Mouse (Mus musculus): ENCODE measurements at regions not wholly inside any gene's neighbourhood (a gene's known extent, or its start where the extent isn't known, plus 50 kb on each side); places are given as distances from the start of the nearest gene placed in this dataset.
A peak's percentile ranks its signal among the peaks of the same experiment; 100 is the strongest.

GRCm38 (mm10) chr1:163650577-163651180, 74.4 kb downstream of the Mettl11b start:
- no peak for DNase-seq (ENCODE audit: low read depth, low spot score)

- no peak for DNase-seq (ENCODE audit: low read depth, low spot score)
Observed at GRCm38 (mm10) chr1:163642091-163642490, 82.9 kb downstream of the Mettl11b start.

GRCm38 (mm10) chr1:163640527-163641228, 84.4 kb downstream of the Mettl11b start:
- DNase-seq (ENCODE audit: low read depth, low spot score) = no peak

DNA sequence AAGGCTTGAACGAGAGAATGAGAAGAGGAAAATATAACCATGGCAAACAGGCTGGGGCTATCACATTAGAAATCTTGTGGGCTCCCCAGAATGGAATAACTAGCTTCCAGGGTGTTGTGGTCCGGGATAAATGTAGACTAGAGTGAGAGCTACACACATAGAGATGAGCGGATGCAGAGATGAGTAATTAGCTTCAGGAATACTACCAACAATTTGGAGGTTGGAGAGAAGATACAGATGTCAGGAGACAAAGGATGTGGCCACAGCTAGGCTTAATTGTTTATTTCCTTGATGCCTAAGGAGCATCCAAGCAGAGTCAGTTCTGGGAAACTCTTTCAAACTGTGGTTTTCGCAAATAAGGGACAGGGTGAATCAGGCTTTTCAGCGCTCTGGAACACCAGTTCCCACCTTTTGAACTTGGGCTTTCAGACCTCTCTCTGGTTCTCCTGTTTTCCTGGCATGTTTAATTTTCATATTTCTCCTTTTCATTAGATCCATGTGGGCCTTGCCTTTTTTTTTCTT, 94.7 kb downstream of the Mettl11b start:
- no peak for DNase-seq (ENCODE audit: low read depth, low spot score)

DNA sequence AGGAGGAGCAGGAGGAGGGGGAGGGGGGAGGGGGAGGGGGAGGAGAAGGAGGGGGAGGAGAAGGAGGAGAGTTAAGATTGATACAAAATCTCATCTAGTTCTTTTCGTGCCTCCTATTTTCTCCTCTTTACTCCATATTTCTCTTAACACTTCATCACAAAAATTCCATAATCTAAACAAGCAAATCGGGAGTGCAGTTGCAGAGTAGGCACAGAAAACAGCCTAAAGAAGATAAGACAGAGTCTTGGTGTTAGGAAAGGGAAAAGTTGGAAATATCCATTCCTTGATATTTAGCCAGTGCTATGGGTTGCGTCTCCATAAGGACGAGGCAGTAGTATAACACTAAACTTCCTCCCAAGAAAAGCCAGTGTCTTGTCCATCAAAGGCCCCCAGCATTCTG, 100.1 kb downstream of the Mettl11b start:
- DNase-seq (ENCODE audit: low read depth, low spot score) = no peak

DNA sequence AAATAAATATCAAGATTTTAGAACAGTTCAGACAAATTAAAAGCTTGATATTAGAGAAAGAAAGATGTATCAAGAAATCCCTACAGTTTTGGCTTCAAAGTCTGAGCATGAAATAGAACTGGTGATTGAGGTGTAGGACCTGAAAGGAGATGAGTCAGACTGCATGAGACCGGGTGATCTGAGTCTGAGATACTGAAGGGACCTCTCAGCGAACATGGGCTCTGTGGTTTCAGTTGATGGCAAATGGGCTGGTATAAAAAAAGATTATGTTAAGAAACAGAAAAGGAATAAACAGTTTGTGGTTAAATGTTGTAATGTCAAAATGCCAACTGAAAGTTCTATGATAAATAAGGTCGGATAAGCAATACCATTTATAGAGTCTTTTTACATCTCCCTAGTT, 103.7 kb downstream of the Mettl11b start:
- no peak for DNase-seq (ENCODE audit: low read depth, low spot score)

GRCm38 (mm10) chr1:163619831-163620230, 105.2 kb downstream of the Mettl11b start:
- peak; percentile 35 for DNase-seq (ENCODE audit: low read depth, low spot score)

DNA sequence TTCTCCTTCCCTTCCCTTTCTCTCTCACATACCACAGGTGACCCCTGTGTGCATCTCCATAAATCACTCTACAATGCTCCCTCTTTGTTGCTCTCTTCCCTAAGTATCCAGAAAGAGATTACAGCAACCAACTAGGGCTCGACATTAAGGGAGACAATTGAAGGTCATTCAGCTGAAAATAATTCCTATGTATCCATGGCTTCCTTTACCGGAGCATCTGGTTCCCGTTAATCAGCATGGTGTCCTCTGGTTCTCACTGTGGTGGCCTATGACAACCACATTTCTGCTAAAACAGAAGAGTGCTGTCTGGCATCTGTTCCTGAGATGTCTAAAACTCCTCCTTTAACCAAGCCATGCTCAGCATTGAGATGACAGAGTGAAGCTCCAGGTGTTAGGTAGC, 106.9 kb downstream of the Mettl11b start:
- peak; percentile 62 for DNase-seq (ENCODE audit: low read depth, low spot score)

- no peak for DNase-seq (ENCODE audit: low read depth, low spot score)
Observed at GRCm38 (mm10) chr1:163616596-163616995, 108.4 kb downstream of the Mettl11b start.

- DNase-seq (ENCODE audit: low read depth, low spot score) = no peak
Observed at GRCm38 (mm10) chr1:163608429-163608828, 116.6 kb downstream of the Mettl11b start.

DNA sequence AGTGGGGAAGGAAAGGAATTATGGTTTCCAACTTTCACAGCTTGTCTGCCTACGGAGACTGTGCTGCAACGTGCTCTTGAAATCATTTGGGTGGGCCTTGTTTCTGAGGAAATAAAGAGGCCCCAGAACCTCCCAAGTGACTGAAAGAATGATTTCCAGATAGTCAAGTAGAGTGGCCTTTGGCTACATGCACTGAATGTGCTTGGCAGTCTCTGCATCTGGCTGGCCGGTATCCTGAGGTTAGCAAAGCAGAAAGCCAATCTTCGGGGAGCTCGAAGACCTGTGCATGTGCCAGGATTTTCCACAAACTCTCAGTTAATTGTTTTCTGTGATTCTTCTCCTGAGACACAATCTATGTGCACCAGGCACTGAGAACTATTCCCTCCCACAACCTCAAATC, 117.3 kb downstream of the Mettl11b start:
- no peak for DNase-seq (ENCODE audit: low read depth, low spot score)

DNA sequence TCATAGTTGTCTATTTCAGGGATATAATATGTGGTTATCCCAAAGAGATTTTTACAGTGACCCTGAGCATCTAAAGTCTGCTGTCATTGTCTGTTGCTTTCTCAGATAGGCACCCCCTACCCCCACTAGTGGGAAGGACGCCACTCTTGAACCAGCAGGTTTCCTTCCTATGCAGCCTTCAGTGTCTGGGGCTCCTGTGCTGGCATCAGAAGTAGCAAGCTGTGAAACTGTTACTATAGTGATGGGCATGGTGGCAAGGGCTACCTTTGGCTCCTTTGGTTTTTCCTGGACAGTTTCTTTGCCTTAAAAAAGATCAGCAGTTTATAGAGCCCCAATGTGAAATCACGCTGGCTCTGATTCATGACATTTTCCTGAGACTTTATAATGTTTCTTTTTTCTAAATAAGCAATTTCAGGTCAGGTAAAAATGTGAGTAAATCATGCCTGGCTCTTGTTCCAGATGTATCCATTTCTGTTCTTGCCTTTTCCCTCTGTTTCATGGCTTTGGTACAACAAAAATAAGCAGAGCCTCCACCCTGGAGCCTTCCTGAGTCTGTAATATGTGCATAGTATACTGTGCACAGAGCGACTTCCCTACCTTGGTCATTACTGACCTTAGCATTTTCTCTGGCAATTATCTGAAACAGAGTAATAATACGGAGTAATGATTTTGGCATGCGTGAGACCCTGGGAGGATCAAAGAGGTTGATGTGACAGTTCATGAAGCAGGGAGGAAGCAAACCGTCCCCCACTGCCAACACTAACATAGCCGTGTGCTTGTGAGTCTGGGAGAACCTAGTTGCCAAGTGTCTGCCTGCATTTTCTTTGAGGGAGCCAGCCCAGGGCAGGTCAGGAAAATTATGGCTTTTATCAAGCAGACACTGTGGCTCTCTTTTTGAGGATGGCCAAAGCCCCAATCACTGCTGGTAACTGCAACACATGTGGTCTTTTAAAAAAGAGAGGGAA, 124.8 kb downstream of the Mettl11b start:
- DNase-seq (ENCODE audit: low read depth, low spot score) = no peak

GRCm38 (mm10) chr1:163576411-163576810, 148.6 kb downstream of the Mettl11b start:
- DNase-seq (ENCODE audit: low read depth, low spot score) = no peak

DNA sequence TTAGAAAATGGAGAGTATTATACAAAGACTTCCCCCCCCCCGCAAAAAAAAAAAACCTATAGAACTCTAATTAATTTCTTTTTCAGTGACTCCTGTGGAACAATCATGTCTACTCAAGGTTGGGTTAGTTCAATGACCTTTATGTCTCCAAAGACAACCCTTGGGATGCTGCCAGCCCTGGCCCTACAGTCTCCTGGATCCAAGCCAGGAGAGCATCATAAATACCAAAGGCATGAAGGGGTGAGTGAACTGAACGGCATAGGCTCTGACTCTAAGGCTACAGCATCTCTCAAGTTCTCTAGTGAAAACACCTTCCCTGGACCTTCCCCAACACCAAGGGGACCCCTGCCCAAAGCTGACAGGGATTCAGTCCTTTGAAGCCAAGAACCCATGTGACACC, 149.4 kb downstream of the Mettl11b start:
- no peak for DNase-seq (ENCODE audit: low read depth, low spot score)

DNA sequence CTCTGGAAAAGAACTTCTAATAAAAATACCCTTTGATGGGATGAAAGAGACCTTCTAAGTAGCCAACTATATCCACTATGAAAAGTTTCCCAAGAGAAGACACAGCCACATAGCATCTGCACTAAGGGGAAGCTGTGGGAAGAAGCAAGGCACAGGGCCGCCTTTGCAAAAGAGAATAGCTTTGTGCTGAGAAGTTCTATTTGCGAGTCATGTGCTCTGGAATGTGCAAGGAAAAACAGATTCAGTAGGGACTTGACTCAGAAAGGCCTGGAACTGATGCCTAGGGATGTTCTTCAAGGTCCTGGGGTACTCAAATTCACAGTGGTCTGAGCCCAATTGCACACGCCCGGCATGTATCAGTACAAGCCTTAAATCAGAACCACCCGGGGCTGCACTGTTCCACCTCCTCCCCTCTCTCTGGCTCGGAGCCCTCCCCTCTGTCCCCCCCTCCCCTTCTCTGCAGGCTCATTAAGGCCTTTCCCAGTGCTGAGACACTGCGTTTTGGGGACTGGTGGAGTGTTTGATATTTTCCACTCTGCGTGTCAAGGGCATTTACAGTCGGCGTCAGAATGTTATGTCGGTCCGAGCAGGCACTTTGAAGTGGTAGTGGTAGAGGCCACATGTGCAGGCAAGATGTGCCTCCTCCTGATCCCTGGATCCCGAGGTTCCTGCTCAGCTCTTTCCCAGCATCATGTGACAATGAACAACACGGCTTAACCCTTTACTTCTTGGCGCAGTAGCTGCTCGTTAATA, 150.4 kb downstream of the Mettl11b start:
- peak; percentile 91 for DNase-seq (ENCODE audit: low read depth, low spot score)

DNA sequence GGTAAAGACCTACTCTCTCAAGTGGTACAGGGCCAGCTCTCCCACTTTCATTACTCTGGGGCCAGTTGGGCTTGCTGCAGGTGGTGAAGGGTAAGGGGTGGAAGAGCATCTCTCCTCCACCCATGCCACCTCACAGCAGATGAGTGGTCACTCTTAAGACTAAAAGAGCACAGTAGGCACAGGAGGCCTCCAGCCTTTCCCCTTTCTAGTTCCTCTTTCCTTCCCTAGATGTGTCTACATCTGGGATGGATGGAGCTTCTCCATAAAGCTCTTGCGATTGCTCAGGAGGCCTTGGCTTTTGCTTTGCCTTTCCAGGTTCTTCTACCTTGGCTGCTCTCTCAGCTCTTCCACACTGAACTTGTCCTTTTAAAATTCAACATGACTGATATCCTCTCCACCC, 151.5 kb downstream of the Mettl11b start:
- DNase-seq (ENCODE audit: low read depth, low spot score) = no peak

GRCm38 (mm10) chr1:163563791-163564190, 160.3 kb upstream of the Gorab start:
- no peak for DNase-seq (ENCODE audit: low read depth, low spot score)

- no peak for DNase-seq (ENCODE audit: low read depth, low spot score)
Observed at GRCm38 (mm10) chr1:163563064-163563463, 159.6 kb upstream of the Gorab start.

DNA sequence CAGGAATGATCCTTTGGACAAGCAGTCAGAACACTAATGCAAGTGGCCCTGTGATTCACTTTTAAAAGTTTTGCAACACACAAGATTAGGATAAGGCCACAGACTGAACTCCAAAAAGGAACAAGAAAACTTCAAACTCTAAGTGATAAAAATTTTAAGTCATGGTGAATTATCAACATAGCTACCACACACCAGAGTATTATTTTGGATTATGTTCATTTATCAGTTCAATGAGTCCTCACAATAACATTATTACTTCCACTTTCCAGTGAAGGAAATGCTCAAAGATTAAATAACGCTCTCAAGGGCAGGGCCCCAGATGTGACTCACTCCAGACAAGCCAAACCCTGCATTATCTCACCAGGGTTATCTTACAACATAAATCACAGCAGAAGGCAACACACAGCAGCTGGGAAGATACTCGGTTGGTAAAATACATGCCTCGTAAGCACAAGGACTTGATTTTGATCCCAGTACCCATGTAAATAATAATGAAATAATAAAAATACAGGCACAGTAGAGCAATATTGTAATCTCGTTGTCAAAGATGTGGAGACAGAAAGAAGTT, 158.8 kb upstream of the Gorab start:
- DNase-seq (ENCODE audit: low read depth, low spot score) = no peak

- no peak for DNase-seq (ENCODE audit: low read depth, low spot score)
Observed at GRCm38 (mm10) chr1:163561016-163561415, 157.5 kb upstream of the Gorab start.
